Mouse (Mus musculus) E14TG2a.4 (cell line): Measurements from ENCODE around the gene Ciz1.

ENCODE experiments used
- CTCF ChIP-seq: conservative IDR thresholded peaks from 2 replicates; pipeline ENCODE4 v1.5.1; 2014; ENCODE audit warnings: low read length
- POU5F1 ChIP-seq: IDR thresholded peaks from 2 replicates; pipeline ENCODE4 v1.6.1; 2014; ENCODE audit warnings: low read length, borderline replicate concordance

DNA sequence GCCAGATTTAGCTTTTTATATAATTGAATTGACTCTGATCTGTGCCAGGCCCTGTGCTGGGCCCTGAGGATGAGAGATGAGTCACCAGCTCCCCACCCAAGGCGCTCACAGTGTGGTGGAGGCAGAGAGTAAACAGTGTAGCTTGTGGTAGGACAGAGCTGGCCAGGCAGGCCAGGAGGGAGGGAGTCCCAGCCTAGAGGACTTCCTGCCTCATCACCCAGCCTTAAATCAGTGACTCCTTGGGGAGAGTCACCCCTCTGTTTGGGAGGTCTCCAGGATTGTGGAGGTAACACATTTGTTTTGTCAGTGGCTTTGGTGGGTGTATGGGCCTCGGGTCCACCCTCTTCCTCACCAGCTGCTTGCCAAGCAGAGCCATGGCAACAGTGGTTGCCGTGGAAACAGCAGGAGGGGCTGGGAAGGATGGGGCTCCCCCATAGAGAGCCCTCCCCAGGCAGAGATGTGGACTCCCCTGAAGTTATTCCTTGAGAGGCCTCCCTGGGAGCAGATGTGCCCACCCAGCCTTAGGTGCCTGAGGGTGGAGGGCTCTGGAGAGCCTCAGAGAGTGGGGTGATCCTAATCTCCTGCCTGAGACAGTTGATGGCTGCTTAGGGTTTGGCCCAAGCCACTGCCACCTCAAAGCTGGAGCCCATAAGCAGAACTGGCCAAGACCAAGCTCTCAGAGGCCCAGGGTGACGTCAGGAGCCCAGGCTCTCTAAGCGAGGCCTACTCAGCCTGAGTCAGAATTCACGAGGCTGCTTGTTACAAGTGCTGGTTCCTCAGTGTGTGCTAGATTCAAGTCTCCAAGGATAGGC, 9.4 kb upstream of the Ciz1 start:
- TF ChIP-seq CTCF (no peak), POU5F1 (no peak)
